Mouse (Mus musculus) ES-Bruce4 (cell line): ENCODE results near the gene Tsg101. TPM values are rescaled to one million over a fixed set of nuclear protein-coding genes. Genes with fewer than 3 reads are reported as not detected.
A peak's percentile ranks its signal among the peaks of the same experiment; 100 is the strongest.

Experiments
- H3K27ac ChIP-seq: 2 replicates; pipeline ENCODE4 v1.5.1; 2012; ENCODE audit warnings: low read length, inconsistent platforms; ENCODE audit not compliant: insufficient read depth
- H3K27me3 ChIP-seq: 2 replicates; pipeline ENCODE4 v1.6.1; 2012; ENCODE audit warnings: mild to moderate bottlenecking, low read length, inconsistent platforms; ENCODE audit not compliant: control insufficient read depth, poor library complexity, insufficient read depth, severe bottlenecking
- H3K36me3 ChIP-seq: 2 replicates; pipeline ENCODE4 v1.6.1; 2012; ENCODE audit warnings: inconsistent platforms, mild to moderate bottlenecking, low read length, moderate library complexity; ENCODE audit not compliant: control insufficient read depth, poor library complexity, insufficient read depth, severe bottlenecking
- H3K4me1 ChIP-seq: one replicate; pipeline ENCODE4 v1.8.1; 2011; ENCODE audit warnings: low read length; ENCODE audit not compliant: control insufficient read depth, insufficient read depth
- H3K4me3 ChIP-seq: 2 replicates; pipeline ENCODE4 v1.5.1; 2011; ENCODE audit warnings: low read depth, mild to moderate bottlenecking, low read length
- H3K9ac ChIP-seq: 2 replicates; pipeline ENCODE4 v1.6.1; 2012; ENCODE audit warnings: low read depth, mild to moderate bottlenecking, inconsistent platforms; ENCODE audit not compliant: poor library complexity, severe bottlenecking
- H3K9me3 ChIP-seq: replicated peaks from 2 replicates; pipeline ENCODE4 v1.6.1; 2012; ENCODE audit warnings: mild to moderate bottlenecking, low read length, inconsistent platforms; ENCODE audit not compliant: control insufficient read depth, poor library complexity, insufficient read depth, severe bottlenecking
- CTCF ChIP-seq: IDR thresholded peaks from one replicate; pipeline ENCODE4 v1.8.1; 2011; ENCODE audit warnings: low read depth, low read length
- EP300 ChIP-seq: IDR thresholded peaks from 2 replicates; pipeline ENCODE4 v1.6.1; 2011; ENCODE audit warnings: low read depth, low read length; ENCODE audit not compliant: insufficient read depth
- POLR2A ChIP-seq: IDR thresholded peaks from one replicate; pipeline ENCODE4 v1.8.1; 2011; ENCODE audit warnings: low read length; ENCODE audit not compliant: insufficient read depth
- polyA plus RNA-seq: library from polyadenylated mRNA; stranded (reverse); fragments of >200 nt; gene quantifications from 2 replicates; pipeline ENCODE4 v1.2.4, GENCODE M21; 2011; ENCODE audit warnings: low read depth; ENCODE audit not compliant: missing spikeins, insufficient read depth, insufficient read length

Gene Tsg101
- polyA plus RNA-seq, 1 experiment = 217 TPM

- peaks cover 17% of the 10 kb centered on the region for H3K36me3 ChIP-seq
- peak within 1 kb of the TSS; percentile 31 for H3K27ac ChIP-seq
- H3K9me3 ChIP-seq = no peaks in the 10 kb centered on the region
- H3K27me3 ChIP-seq = no peaks in the 10 kb centered on the region
- peak within 1 kb of the TSS; percentile 88 for H3K4me3 ChIP-seq
- H3K4me1 ChIP-seq = peaks cover 2% of the 10 kb centered on the region
- TF ChIP-seq EP300 (peak; percentile 75; the same call in 1 of the 2 replicates), POLR2A (peak; percentile 64), CTCF (no peak)
- H3K9ac ChIP-seq = peak within 1 kb of the TSS; percentile 63
Observed at GRCm38 (mm10) chr7:46957831-46958691, 38.3 kb upstream of the Tsg101 start, which contains the start of gene Uevld. Gene Uevld, minus strand, starts transcription at chr7:46958527.

DNA sequence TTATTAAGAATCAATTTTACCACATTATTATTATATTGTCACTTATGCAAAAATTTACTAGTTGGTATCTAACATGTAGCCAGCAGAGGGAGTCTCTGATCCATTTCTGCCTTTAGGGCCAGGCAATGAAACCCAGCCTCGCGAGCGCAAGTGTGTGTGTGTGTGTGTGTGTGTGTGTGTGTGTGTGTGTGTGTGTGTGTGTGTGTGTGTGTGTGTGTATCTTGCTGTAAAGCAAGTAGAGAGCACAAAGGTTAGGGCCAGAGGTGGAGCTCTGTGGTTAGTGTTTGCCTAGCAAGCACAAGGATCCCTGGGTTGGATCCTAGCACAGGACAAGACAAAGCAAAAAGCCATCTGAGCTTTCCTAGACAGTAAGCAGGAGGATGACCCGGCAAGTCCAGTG lies 16.1 kb upstream of the Tsg101 start:
- Histone ChIP-seq H3K9ac (no peak overlapping the region), H3K27ac (no peak overlapping the region), H3K9me3 (no peaks in the 10 kb centered on the region), H3K36me3 (peaks cover 21% of the 10 kb centered on the region), H3K4me3 (no peak overlapping the region), H3K27me3 (no peaks in the 10 kb centered on the region), H3K4me1 (no peaks in the 10 kb centered on the region)
- TF ChIP-seq POLR2A = no peak
- TF ChIP-seq EP300 = no peak
- TF ChIP-seq CTCF = no peak

DNA sequence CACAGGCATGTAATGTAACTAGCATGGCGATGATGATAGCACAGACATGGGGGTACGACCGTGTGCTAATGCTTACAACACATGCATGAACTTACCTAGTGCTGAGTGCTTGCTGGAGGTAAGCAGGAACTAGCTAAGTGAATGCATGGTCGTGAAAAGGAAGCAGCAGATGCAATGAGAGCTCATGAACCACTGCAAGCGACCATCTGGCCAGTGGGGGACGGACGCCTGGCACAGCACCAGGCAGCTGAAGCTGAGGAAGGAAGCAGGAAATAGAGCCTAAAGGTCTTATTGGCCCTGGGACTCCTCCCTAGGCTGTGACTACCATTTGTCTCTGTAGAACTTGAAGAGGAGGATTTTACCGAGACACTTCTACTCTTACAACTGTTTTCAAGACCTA lies 15.0 kb upstream of the Tsg101 start:
- no peaks in the 10 kb centered on the region for H3K4me1 ChIP-seq
- H3K9me3 ChIP-seq = no peaks in the 10 kb centered on the region
- peaks cover 21% of the 10 kb centered on the region for H3K36me3 ChIP-seq
- H3K9ac ChIP-seq = no peak overlapping the region
- TF ChIP-seq CTCF (no peak), POLR2A (no peak), EP300 (no peak)
- no peak overlapping the region for H3K4me3 ChIP-seq
- no peak overlapping the region for H3K27ac ChIP-seq
- no peaks in the 10 kb centered on the region for H3K27me3 ChIP-seq

- peaks cover 25% of the 10 kb centered on the region for H3K36me3 ChIP-seq
Observed at GRCm38 (mm10) chr7:46931370-46931769, 11.6 kb upstream of the Tsg101 start.

DNA sequence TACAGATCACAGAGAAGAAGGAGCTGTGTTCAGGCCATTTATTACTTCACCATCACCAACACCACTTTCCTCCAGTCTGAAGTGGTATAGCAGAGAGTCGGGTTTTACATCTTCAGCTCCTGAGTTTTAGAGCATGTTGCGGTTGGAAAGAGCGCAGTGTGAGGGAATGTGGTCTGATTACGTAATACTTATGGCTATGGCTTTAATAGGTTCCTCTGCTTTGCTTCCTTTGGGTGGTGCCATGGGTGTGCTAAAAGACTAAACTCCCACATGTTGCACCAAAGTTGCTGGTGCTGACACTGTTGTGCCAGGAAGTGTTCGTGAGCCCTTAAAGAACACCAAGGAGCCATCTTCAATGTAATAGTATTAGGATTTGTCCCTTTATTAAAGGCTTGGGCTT lies 8.5 kb upstream of the Tsg101 start:
- H3K4me3 ChIP-seq = no peak overlapping the region
- H3K9ac ChIP-seq = no peak overlapping the region
- H3K4me1 ChIP-seq = no peaks in the 10 kb centered on the region
- H3K27ac ChIP-seq = no peak overlapping the region
- H3K36me3 ChIP-seq = peaks cover 15% of the 10 kb centered on the region
- TF ChIP-seq EP300 = no peak
- no peak for TF ChIP-seq POLR2A
- no peak for TF ChIP-seq CTCF
- no peaks in the 10 kb centered on the region for H3K9me3 ChIP-seq
- no peaks in the 10 kb centered on the region for H3K27me3 ChIP-seq

More at GRCm38 (mm10) chr7:46931370-46931769, 11.6 kb upstream of the Tsg101 start:
- H3K9me3 ChIP-seq = no peaks in the 10 kb centered on the region
- no peak for TF ChIP-seq POLR2A
- H3K27me3 ChIP-seq = no peaks in the 10 kb centered on the region
- H3K4me3 ChIP-seq = no peak overlapping the region
- no peaks in the 10 kb centered on the region for H3K4me1 ChIP-seq
- H3K9ac ChIP-seq = no peak overlapping the region
- H3K27ac ChIP-seq = no peak overlapping the region

GRCm38 (mm10) chr7:46922075-46922474 lies 2.3 kb upstream of the Tsg101 start:
- H3K27me3 ChIP-seq = no peaks in the 10 kb centered on the region

More at GRCm38 (mm10) chr7:46922075-46922474, 2.3 kb upstream of the Tsg101 start:
- H3K4me3 ChIP-seq = no peak overlapping the region
- H3K27ac ChIP-seq = no peak overlapping the region
- no peak for TF ChIP-seq EP300
- TF ChIP-seq CTCF = no peak
- no peak for TF ChIP-seq POLR2A
- H3K36me3 ChIP-seq = peaks cover 12% of the 10 kb centered on the region
- H3K9ac ChIP-seq = no peak overlapping the region
- no peaks in the 10 kb centered on the region for H3K9me3 ChIP-seq
- H3K4me1 ChIP-seq = no peaks in the 10 kb centered on the region
